Mouse (Mus musculus): ENCODE measurements around the gene Smg5. TPM values are rescaled to one million over a fixed set of nuclear protein-coding genes. Genes with fewer than 3 reads are reported as not detected.

The Smg5 gene
- polyA plus RNA-seq, 1 experiment from 2014 or later = 57.2 TPM

DNA sequence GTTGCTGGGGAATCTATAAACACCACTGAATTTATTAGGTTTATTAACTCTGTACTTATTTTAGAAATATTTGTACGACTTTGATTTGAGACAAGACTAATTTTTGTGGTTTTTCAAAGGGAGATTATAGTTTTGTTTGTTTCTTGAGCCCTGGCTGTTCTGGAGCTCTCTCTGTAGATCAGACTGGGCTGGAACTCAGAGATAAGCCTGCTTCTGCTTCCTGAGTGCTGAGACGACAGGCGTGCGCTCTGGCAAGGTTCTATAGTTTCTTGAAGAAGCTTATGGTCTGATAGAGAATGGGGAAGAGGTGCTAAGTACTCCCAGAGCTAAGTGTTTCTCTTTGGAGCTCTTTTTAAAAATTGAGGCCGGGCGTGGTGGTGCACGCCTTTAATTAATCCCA, 2.3 kb downstream of the Smg5 start:
- no peak overlapping the region for H3K9ac ChIP-seq (ENCODE audit: low read length)
- no peak overlapping the region for H3K27ac ChIP-seq (ENCODE audit: low read depth, low read length)
- H3K4me3 ChIP-seq (ENCODE audit: low read depth, low read length) = no peak overlapping the region
- DNase-seq (ENCODE audit: low spot score) (peak; percentile 5), ATAC-seq (ENCODE audit: insufficient read depth, low FRiP score, low TSS enrichment) (no peak)
- WGBS = 94% methylated on average over 7 of the region's 7 CpGs
- no peaks in the 10 kb centered on the region for H3K9me3 ChIP-seq (ENCODE audit: control insufficient read depth, low read length)
- peaks cover 10% of the 10 kb centered on the region; the same call in 1 of the 2 replicates for H3K4me1 ChIP-seq (ENCODE audit: control insufficient read depth, insufficient read depth, low read length)
- H3K4me2 ChIP-seq (ENCODE audit: low read depth) = no peak overlapping the region
- no peaks in the 10 kb centered on the region for H3K27me3 ChIP-seq (ENCODE audit: control insufficient read depth, insufficient read depth, low read length)
- peaks cover 10% of the 10 kb centered on the region for H3K36me3 ChIP-seq (ENCODE audit: control insufficient read depth, insufficient read depth, low read length)

DNA sequence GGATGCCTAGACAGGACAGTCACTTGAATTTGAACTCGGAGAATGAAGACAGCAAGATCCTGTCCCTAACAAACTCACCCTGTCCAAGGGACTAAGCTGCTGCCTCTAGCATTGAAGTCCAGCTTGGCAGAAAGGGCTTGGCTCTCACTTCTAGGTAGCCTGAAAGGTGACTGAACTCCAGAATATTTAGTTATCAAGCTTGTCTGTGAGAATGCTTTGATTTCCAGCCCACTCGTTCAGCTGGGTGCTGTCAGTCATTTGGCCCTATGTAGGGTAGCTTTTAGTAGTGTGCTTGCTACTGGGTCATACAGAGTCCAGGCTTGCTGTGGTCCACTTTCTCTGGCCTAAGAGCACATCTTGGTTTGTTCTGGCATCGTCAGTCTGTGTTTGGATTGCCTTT, 2.9 kb downstream of the Smg5 start:
- ATAC-seq (ENCODE audit: insufficient read depth, low FRiP score, low TSS enrichment) (no peak), DNase-seq (ENCODE audit: low spot score) (peak; percentile 7)
- H3K4me3 ChIP-seq (ENCODE audit: low read depth, low read length) = no peak overlapping the region
- H3K4me1 ChIP-seq (ENCODE audit: control insufficient read depth, insufficient read depth, low read length) = peaks cover 10% of the 10 kb centered on the region; the same call in 1 of the 2 replicates
- no peaks in the 10 kb centered on the region for H3K9me3 ChIP-seq (ENCODE audit: control insufficient read depth, low read length)
- H3K9ac ChIP-seq (ENCODE audit: low read length) = no peak overlapping the region
- no peaks in the 10 kb centered on the region for H3K27me3 ChIP-seq (ENCODE audit: control insufficient read depth, insufficient read depth, low read length)
- H3K27ac ChIP-seq (ENCODE audit: low read depth, low read length) = no peak overlapping the region
- H3K4me2 ChIP-seq (ENCODE audit: low read depth) = no peak overlapping the region
- peaks cover 17% of the 10 kb centered on the region for H3K36me3 ChIP-seq (ENCODE audit: control insufficient read depth, insufficient read depth, low read length)
- WGBS = 79% methylated on average over 3 of the region's 3 CpGs

DNA sequence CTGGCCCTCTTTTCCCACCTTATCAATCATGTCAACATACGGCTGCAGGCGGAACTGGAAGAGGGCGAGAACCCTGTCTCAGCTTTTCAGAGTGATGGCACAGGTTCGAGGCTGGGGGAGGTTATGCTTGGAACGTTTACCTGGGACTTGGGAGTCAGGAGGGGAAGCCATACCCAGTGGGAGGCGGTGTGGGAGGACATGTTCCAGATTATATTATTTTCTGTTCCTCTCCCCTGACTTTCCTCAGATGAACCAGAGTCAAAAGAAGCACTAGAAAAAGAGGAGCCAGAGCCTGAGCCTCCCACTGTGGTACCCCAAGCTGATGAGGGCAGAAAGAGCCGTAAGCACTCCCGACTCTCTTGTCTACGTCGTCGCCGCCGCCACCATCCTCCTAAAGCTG, 14.7 kb downstream of the Smg5 start:
- Histone ChIP-seq H3K9me3 (ENCODE audit: control insufficient read depth, low read length) (no peaks in the 10 kb centered on the region), H3K27ac (ENCODE audit: low read depth, low read length) (no peak overlapping the region), H3K4me3 (ENCODE audit: low read depth, low read length) (no peak overlapping the region), H3K4me1 (ENCODE audit: control insufficient read depth, insufficient read depth, low read length) (no peaks in the 10 kb centered on the region), H3K27me3 (ENCODE audit: control insufficient read depth, insufficient read depth, low read length) (no peaks in the 10 kb centered on the region), H3K9ac (ENCODE audit: low read length) (no peak overlapping the region), H3K4me2 (ENCODE audit: low read depth) (no peak overlapping the region), H3K36me3 (ENCODE audit: control insufficient read depth, insufficient read depth, low read length) (peaks cover 51% of the 10 kb centered on the region)
- WGBS = 93% methylated on average over 13 of the region's 13 CpGs
- DNase-seq (ENCODE audit: low spot score) (no peak), ATAC-seq (ENCODE audit: insufficient read depth, low FRiP score, low TSS enrichment) (no peak)

DNA sequence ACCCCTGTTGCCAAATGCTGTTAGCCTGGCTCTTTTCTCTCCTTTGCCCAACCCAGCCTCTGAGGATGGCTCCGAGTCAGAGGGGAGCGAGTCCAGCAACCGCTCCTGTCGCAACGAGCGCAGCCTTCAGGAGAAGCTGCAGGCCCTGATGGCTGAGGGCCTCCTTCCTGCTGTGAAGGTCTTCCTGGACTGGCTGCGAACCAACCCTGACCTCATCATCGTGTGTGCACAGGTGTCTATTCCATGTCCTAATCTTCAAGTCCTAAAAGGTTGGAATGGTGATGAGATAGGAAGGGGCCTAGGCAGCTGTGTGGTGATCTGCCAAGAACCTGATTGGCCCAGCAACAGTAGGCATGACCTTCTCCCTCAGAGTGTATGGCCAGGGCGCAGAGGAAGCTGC, 16.8 kb downstream of the Smg5 start:
- H3K27ac ChIP-seq (ENCODE audit: low read depth, low read length) = no peak overlapping the region
- H3K4me3 ChIP-seq (ENCODE audit: low read depth, low read length) = no peak overlapping the region
- H3K9me3 ChIP-seq (ENCODE audit: control insufficient read depth, low read length) = no peaks in the 10 kb centered on the region
- H3K9ac ChIP-seq (ENCODE audit: low read length) = no peak overlapping the region
- WGBS = 97% methylated on average over 9 of the region's 9 CpGs
- H3K36me3 ChIP-seq (ENCODE audit: control insufficient read depth, insufficient read depth, low read length) = peaks cover 57% of the 10 kb centered on the region
- DNase-seq (ENCODE audit: low spot score) (peak; percentile 10), ATAC-seq (ENCODE audit: insufficient read depth, low FRiP score, low TSS enrichment) (no peak)
- H3K4me2 ChIP-seq (ENCODE audit: low read depth) = no peak overlapping the region
- no peaks in the 10 kb centered on the region for H3K27me3 ChIP-seq (ENCODE audit: control insufficient read depth, insufficient read depth, low read length)
- no peaks in the 10 kb centered on the region for H3K4me1 ChIP-seq (ENCODE audit: control insufficient read depth, insufficient read depth, low read length)

DNA sequence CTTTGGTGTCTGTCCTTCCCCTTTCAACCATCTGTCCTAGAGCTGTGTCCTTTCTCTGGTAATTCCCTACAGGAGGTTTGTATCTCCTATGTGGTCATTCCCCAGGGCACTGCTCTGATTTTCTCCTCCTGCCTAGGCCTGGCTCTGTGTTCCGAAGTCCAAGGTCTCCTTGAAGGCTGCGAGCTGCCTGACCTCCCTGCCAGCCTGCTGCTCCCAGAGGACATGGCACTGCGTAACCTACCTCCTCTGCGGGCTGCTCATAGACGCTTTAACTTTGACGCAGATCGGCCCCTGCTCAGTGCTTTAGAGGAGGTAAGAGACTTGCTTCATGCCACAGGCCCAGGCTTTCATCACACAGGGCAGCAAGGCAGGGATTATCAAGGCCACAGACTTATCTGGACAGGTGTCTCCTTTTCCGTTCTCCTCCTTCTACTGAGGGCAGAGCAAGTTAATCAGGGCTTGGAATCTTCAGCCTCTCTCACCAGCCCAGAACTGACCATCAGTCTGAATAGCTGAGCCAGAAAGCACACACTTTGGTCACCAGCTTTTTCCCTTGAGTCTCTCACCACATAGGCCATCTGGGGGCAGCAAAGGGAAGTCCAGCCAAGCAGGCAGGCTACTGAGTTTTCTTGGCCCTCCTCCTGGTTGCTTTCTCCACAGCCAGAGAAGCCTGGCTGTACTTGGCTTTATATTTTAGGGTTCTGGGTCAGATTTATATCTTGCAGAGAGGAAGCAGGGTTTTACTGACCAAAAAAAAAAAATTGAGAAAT, 18.5 kb downstream of the Smg5 start:
- Histone ChIP-seq H3K27ac (ENCODE audit: low read depth, low read length) (no peak overlapping the region), H3K27me3 (ENCODE audit: control insufficient read depth, insufficient read depth, low read length) (no peaks in the 10 kb centered on the region), H3K36me3 (ENCODE audit: control insufficient read depth, insufficient read depth, low read length) (peaks cover 61% of the 10 kb centered on the region), H3K9me3 (ENCODE audit: control insufficient read depth, low read length) (no peaks in the 10 kb centered on the region), H3K9ac (ENCODE audit: low read length) (no peak overlapping the region), H3K4me2 (ENCODE audit: low read depth) (no peak overlapping the region), H3K4me1 (ENCODE audit: control insufficient read depth, insufficient read depth, low read length) (no peaks in the 10 kb centered on the region), H3K4me3 (ENCODE audit: low read depth, low read length) (no peak overlapping the region)
- 95% methylated on average over 8 of the region's 8 CpGs for WGBS
- ATAC-seq (ENCODE audit: insufficient read depth, low FRiP score, low TSS enrichment) (no peak), DNase-seq (ENCODE audit: low spot score) (peak; percentile 5)

DNA sequence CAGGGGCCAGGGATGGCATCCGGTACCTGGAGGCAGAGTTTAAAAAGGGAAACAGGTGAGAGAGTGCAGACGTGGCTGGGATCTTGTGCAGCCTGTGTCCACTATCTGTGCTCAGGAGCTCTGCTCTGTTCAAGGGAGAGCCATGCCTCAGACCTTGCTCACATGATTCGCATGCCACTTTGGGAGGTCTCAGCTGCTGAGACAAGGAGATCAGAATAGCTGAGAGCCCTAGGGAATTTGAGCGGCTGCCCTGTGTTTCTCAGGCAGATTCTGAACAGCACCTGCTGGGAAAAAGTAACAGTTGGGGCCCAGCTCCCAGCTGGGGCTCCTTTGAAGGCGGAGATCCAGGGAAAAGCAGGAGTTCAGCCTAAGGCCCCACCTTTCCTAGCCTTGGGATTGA, 23.5 kb downstream of the Smg5 start:
- Histone ChIP-seq H3K4me1 (ENCODE audit: control insufficient read depth, insufficient read depth, low read length) (no peaks in the 10 kb centered on the region), H3K9ac (ENCODE audit: low read length) (no peak overlapping the region), H3K27ac (ENCODE audit: low read depth, low read length) (no peak overlapping the region), H3K9me3 (ENCODE audit: control insufficient read depth, low read length) (no peaks in the 10 kb centered on the region), H3K36me3 (ENCODE audit: control insufficient read depth, insufficient read depth, low read length) (peaks cover 39% of the 10 kb centered on the region), H3K4me3 (ENCODE audit: low read depth, low read length) (no peak overlapping the region), H3K4me2 (ENCODE audit: low read depth) (no peak overlapping the region), H3K27me3 (ENCODE audit: control insufficient read depth, insufficient read depth, low read length) (peaks cover 6% of the 10 kb centered on the region; the same call in 1 of the 2 replicates)
- DNase-seq (ENCODE audit: low spot score) (peak; percentile 24), ATAC-seq (ENCODE audit: insufficient read depth, low FRiP score, low TSS enrichment) (no peak)
- WGBS = 75% methylated on average over 5 of the region's 5 CpGs

DNA sequence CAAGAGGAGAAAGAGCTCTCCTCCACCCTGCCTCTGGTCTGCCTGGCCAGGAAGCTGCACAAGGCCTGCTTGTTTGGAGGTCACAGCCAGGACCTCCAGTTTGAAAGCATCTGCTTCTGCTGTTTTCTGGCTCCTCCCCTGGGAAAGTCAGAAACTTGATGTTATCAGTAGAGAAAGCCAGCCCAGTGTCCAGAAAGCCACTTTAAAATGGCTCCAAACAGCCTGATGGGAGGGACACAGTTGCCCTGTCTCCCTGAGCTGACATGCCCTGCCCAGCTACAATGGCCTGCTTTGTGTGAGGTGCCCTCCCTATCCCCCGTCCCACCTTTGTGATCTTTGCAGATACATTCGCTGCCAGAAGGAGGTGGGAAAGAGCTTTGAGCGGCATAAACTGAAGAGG, 23.9 kb downstream of the Smg5 start:
- no peak overlapping the region for H3K4me3 ChIP-seq (ENCODE audit: low read depth, low read length)
- 70% methylated on average over 3 of the region's 3 CpGs for WGBS
- no peak overlapping the region for H3K9ac ChIP-seq (ENCODE audit: low read length)
- H3K9me3 ChIP-seq (ENCODE audit: control insufficient read depth, low read length) = no peaks in the 10 kb centered on the region
- no peaks in the 10 kb centered on the region for H3K4me1 ChIP-seq (ENCODE audit: control insufficient read depth, insufficient read depth, low read length)
- no peak for DNase-seq (ENCODE audit: low spot score)
- no peak for ATAC-seq (ENCODE audit: insufficient read depth, low FRiP score, low TSS enrichment)
- peaks cover 9% of the 10 kb centered on the region; the same call in 1 of the 2 replicates for H3K27me3 ChIP-seq (ENCODE audit: control insufficient read depth, insufficient read depth, low read length)
- H3K27ac ChIP-seq (ENCODE audit: low read depth, low read length) = no peak overlapping the region
- no peak overlapping the region for H3K4me2 ChIP-seq (ENCODE audit: low read depth)
- H3K36me3 ChIP-seq (ENCODE audit: control insufficient read depth, insufficient read depth, low read length) = peaks cover 39% of the 10 kb centered on the region

DNA sequence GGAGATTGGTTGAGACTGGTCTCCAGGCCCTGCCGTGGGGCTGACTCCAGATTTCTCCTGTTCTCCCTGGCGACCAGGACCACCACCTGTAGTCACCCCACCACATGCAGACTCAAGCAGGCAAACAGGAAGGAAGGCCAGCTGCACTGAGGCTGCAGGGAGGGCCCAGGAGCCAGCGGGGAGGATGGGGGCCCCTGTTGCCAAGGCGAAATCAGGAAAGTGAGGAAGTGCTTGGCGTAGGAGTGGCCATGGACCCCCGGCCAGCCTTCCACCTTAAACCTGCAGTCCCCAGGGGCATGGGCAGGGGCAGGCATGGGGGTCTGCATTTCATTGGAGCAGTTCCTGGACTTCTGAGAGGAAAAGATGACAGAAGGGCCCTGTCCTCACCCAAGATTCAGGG, 25.0 kb downstream of the Smg5 start:
- Histone ChIP-seq H3K9me3 (ENCODE audit: control insufficient read depth, low read length) (no peaks in the 10 kb centered on the region), H3K9ac (ENCODE audit: low read length) (no peak overlapping the region), H3K4me1 (ENCODE audit: control insufficient read depth, insufficient read depth, low read length) (no peaks in the 10 kb centered on the region), H3K4me2 (ENCODE audit: low read depth) (no peak overlapping the region), H3K4me3 (ENCODE audit: low read depth, low read length) (no peak overlapping the region), H3K27ac (ENCODE audit: low read depth, low read length) (no peak overlapping the region), H3K27me3 (ENCODE audit: control insufficient read depth, insufficient read depth, low read length) (peaks cover 15% of the 10 kb centered on the region), H3K36me3 (ENCODE audit: control insufficient read depth, insufficient read depth, low read length) (peaks cover 34% of the 10 kb centered on the region)
- ATAC-seq (ENCODE audit: insufficient read depth, low FRiP score, low TSS enrichment) = no peak
- WGBS = 84% methylated on average over 6 of the region's 6 CpGs
- peak; percentile 10 for DNase-seq (ENCODE audit: low spot score)

DNA sequence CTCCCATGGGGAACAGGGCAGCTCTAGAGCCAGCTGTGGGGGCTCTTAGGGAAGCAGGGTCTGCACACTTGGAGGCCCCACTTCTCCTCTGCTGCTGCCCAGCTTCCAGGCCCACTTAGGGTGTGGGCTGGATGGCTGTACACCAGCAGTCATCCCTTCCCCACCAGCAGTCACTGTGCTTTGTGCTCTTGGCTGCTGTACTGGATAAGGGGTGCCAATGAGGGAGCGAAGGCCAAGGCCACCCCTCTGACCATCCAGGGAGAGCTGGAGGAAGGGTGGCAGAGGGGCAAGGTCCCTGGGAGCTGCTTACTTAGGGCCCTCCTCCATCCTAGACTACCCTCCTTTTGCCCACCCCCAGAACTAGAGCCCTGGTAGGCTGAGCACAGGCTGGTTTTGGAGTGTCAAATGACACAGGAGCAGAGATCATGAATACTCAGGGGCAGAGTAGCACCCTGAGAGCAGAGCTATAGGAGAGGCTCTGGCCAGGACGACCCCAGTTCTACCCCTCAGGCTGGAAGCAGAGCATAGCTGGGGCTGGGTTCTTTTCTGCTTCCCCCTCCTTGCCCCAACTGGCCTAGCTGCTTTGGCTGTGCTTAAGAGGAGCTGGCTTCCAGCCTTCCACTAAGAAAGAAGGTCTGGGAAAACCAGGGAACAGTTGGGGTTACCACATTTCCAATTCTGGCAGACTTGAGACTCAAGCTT, 25.7 kb downstream of the Smg5 start:
- WGBS = 86% methylated on average over 2 of the region's 2 CpGs
- Histone ChIP-seq H3K4me2 (ENCODE audit: low read depth) (no peak overlapping the region), H3K27me3 (ENCODE audit: control insufficient read depth, insufficient read depth, low read length) (peaks cover 15% of the 10 kb centered on the region), H3K9me3 (ENCODE audit: control insufficient read depth, low read length) (no peaks in the 10 kb centered on the region), H3K4me3 (ENCODE audit: low read depth, low read length) (no peak overlapping the region), H3K4me1 (ENCODE audit: control insufficient read depth, insufficient read depth, low read length) (no peaks in the 10 kb centered on the region), H3K9ac (ENCODE audit: low read length) (no peak overlapping the region), H3K36me3 (ENCODE audit: control insufficient read depth, insufficient read depth, low read length) (peaks cover 27% of the 10 kb centered on the region), H3K27ac (ENCODE audit: low read depth, low read length) (no peak overlapping the region)
- peak; percentile 6 for DNase-seq (ENCODE audit: low spot score)
- ATAC-seq (ENCODE audit: insufficient read depth, low FRiP score, low TSS enrichment) = no peak

All from neural tube, embryonic 11.5 days (tissue).